Mouse (Mus musculus) WW6 (cell line): ENCODE measurements at regions not wholly inside any gene's neighbourhood (a gene's known extent, or its start where the extent isn't known, plus 50 kb on each side); places are given as distances from the start of the nearest gene placed in this dataset.
"Not testable (repeated sequence)": the region's sequence is repeated elsewhere in the genome, so short reads cannot be mapped to it uniquely, and the experiment has no call there.

Experiments
- DNase-seq: peaks from one replicate; pipeline ENCODE4 v3.0.0-alpha.2; 2013; ENCODE audit warnings: low read depth, low spot score

DNA sequence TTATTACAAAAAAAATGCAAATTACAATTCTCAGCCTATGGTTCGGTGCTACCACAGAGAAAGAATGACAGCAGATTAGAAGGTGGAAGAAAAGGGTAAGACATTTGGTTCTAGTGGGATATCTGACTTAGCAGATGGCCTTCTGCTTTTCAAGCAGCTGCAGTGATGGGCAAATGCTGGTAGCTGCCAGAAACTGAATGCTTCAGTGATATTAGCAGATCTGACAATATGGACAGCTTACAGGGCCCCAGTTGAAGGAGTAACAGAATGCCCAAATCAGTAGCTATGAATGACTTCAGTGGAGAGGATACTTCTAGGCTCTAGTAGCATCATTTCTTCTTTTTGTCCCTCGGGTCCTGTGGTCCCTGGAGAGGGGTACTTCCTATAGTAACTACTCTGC lies 143.9 kb upstream of the Rps6ka3 start:
- no peak for DNase-seq

DNA sequence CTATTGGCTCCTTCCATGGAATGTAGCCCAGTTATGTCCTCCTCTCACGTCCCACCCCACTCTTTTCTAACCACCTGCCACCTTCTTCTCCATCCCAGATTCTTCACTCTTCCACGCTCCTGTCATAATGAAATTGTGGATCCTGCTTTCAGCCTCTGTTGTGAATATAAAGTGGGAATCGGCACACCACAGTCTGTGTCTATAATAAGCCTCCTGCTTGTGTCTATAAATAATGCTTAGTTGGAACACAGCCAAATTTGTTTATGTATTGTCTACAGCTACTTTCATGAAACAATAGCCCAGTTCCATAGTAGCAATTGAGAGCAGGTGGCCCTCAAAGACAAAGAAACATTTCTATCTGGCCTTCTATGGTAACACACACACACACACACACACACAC lies 137.5 kb upstream of the Rps6ka3 start:
- DNase-seq = no peak

DNA sequence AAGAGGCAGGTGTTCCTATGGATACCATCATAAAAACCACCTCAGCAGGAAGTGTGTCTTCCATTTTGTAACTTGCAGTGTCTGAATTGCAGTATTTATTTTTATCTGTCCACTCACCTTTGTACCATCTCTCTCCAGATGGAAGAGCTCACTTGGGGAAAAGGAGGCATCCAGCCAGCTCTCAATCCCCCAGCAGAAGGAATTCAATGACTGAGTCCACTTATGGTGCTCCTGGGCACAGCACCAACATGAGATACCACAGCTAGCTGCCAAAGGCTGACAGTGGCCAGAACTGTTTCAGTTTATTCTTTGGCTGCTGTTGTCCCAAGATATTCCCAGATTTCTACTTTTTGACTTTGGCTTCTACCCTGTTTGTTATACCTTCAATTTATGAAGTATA lies 136.6 kb upstream of the Rps6ka3 start:
- no peak for DNase-seq

DNA sequence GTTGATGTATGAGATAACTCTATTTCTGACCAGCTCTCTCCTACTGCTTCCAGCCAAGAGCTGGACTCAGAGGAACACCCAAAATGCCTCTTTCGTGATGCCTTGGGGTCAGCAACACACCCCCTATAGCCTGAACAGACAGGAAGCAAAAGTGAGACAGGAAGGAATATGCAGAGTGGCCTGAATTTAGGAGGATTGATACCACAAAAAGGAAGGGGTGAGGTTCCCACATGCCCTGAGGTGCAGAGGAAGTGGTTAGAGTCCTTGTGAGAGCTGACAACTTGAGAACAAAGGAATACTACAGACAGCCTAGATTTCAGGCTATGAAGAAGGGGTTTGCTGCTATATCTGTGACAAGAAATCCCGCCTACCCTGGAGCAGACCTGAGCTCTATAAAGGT lies 129.6 kb upstream of the Rps6ka3 start:
- DNase-seq = no peak

DNA sequence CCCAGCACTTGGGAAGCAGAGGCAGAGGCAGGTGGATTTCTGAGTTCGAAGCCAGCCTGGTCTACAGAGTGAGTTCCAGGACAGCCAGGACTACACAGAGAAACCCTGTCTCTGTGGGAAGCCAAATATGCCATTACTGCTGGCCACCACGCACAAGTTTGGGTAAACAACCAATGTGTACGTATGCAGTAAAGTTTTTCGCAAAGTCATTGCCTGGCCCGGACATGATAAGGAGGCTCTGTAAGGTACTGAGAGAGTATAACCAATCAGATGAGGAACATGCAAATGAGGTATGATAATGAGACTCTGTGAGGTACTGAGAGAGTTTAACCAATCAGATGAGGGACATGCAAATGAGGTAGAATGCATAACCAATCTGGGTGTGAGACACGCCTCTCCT lies 99.5 kb upstream of the Rps6ka3 start:
- DNase-seq = not testable (repeated sequence)

DNA sequence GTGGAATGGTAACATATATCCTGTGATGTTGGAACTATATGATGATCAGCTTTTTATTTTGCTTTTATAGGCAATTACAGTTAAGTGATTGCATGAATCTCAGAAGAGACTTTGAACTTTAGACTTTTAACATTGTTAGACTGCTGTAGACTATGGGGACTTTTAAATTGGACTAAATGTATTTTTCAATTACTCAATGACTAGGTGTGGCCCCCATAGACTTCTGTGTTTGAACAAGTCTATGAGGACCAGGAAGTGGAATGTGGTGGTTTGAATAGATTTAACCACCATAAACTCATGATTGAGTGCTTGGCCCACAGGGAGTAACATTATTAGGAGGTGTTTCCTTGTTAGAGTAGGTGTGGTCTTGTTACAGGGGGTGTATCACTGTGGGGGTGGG lies 93.9 kb upstream of the Rps6ka3 start:
- DNase-seq = no peak

DNA sequence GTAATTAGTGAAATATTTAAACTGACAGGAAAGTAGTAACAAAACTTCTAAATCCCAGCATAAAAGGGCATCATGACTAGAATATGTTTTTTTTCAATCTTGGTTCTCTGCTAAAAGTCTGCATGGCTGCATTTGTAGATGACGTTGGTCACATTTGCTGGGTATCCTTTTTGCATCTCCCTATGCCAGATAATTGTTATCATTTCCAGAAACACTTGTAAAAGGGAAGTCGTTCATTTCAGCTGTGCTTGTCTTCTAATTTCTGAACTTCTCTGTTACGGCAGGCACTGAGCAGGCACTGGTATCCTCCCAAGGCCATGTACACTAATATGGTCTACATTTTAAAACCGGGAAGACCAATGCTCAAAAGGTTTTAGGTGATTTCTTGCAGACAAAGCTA lies 69.6 kb upstream of the Rps6ka3 start:
- no peak for DNase-seq

DNA sequence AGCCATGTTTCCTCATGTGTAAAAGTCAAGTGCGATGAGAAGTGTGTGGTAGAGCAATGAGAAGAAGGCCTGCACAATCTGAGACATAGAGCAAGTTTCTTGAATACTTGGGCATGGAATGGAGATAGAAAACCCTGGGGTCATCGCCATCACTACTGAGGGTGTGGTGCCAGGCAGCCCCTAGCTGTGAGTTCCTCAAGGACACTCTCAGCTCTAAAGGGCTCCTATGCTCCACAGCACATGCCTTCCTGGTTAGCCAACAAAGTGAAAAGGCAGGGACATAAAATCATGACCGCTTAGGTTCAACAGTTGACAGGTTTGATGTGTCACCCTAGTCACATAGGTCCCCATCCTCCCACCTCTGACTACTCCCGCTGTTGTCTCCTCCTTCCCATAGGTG lies 66.8 kb upstream of the Rps6ka3 start:
- DNase-seq = no peak

DNA sequence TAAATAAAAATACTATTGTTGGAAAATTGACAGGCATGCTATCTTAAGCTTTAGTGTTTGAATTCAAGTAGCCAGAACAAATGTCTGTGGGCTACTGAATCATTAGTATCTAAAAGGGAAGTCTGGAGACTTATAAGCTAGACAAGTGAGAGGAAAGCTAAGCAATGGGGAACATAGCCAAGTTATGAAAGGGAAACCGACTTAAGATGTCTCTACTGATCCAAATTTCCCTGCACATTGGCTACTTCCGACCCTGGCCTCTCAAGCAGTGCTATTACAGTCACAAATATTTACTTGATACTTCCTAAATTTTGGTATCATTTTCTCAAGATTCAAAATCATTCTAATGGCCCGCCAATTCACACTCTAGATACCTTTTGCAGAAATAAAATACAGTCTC lies 65.4 kb upstream of the Rps6ka3 start:
- no peak for DNase-seq

DNA sequence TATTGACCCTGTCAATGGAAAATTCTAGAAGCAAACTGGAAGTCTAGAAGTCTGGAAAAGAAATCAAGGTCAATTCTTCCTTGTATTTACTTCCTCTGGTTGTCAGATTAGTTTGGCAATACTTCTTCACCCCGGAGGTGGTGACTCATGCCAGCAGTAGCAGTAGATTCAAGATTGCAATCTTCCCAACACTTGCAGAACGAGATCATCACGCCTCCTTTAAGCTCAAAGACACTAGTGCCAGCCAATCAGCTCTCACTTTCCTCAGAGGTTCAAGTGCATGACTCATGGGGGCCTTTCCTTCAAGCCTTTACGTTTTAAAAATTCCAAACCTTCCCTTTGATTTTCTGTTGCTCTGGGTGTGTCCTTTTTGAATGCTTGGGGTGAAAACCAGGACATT lies 64.9 kb upstream of the Rps6ka3 start:
- DNase-seq = no peak

DNA sequence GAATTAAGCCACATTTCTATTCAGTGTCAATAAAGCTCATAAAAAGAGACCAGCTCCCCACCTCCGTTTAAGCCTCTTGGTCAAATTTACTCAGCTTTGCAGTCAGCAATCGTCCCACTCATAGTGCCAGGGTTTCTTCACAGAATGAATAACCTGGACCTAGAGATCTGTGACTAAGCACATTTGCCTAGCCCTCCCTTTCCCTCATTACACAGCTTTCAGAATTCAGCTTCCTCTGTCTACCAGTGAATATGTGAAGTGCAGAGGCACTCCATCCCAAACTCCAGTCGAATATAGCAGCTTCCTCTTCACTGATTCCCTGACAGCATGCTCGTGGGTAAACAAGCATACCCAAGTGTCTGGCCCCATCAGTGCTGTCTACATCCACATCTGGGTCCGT lies 54.3 kb upstream of the Rps6ka3 start:
- DNase-seq = no peak

DNA sequence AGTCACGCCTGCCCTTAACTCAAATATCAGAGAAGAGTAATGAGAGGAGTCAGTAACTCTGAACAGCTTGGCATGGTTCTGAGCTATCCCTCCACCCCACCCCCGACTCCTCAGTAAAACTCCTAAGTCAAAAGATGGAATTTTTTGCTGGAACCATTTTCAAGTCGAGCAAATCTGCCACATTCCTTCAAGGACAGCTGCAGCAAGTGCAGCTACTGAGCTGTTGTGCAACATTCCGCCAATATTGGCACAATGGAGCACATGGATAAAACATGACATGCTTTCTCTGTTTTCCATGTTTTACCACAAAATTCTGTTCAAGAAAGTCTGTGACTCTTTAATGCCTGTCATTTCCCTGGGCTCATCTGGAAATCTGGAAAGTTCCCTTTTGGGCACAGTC lies 53.1 kb upstream of the Rps6ka3 start:
- no peak for DNase-seq

DNA sequence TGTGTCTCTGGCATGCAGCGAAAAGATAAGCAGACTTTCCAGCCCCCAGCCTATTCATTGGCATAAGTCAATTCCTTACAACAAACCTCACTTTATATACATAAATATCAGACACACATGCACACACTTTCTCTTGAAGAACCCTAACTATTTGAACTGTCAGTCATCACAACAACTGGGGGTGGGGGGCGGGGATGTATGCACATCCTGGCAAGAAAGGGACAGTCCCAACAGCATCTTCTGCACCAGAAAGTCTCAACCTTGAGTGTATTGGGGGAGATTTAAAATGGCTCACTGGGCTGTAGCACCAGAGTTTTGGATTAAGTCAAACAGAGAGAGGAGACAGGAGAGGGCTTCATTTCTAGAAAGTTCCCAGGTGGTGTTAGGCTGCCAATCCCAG lies 50.4 kb upstream of the Rps6ka3 start:
- no peak for DNase-seq
